Mouse (Mus musculus) E14TG2a.4 (cell line): ENCODE results near the gene Gbe1.
A peak's percentile ranks its signal among the peaks of the same experiment; 100 is the strongest.

ENCODE experiments used
- H3K27me3 ChIP-seq: 2 replicates; pipeline ENCODE4 v1.6.1; 2014; ENCODE audit warnings: low read length, control low read depth; ENCODE audit not compliant: insufficient read depth
- H3K36me3 ChIP-seq: 2 replicates; pipeline ENCODE4 v1.6.1; 2014; ENCODE audit warnings: low read length, control low read depth; ENCODE audit not compliant: insufficient read depth
- H3K4me1 ChIP-seq: replicated peaks from 2 replicates; pipeline ENCODE4 v1.6.1; 2014; ENCODE audit warnings: low read depth, low read length, control low read depth
- H3K4me3 ChIP-seq: replicated peaks from 2 replicates; pipeline ENCODE4 v1.5.1; 2014; ENCODE audit warnings: mild to moderate bottlenecking, low read length
- H3K9me3 ChIP-seq: 2 replicates; pipeline ENCODE4 v1.6.1; 2014; ENCODE audit warnings: low read length, control low read depth
- CTCF ChIP-seq: conservative IDR thresholded peaks from 2 replicates; pipeline ENCODE4 v1.5.1; 2014; ENCODE audit warnings: low read length
- NANOG ChIP-seq: IDR thresholded peaks from 2 replicates; pipeline ENCODE4 v1.6.1; 2014; ENCODE audit warnings: borderline replicate concordance, low read length, mixed read lengths
- POU5F1 ChIP-seq: IDR thresholded peaks from 2 replicates; pipeline ENCODE4 v1.6.1; 2014; ENCODE audit warnings: low read length, borderline replicate concordance

Gene Gbe1

GRCm38 (mm10) chr16:70313886-70314577, at the start of gene Gbe1:
TSS of gene Gbe1 (plus strand) at chr16:70313949.
- TF ChIP-seq CTCF (no peak), POU5F1 (no peak), NANOG (no peak)
- no peaks in the 10 kb centered on the region for H3K36me3 ChIP-seq
- no peaks in the 10 kb centered on the region for H3K9me3 ChIP-seq
- H3K4me1 ChIP-seq: peaks cover 13% of the 10 kb centered on the region
- H3K27me3 ChIP-seq: 0 out of 2 replicates have a peak, but pooled peaks cover 2% of the 10 kb centered on the region
- peak within 1 kb of the TSS; percentile 81 for H3K4me3 ChIP-seq

- TF ChIP-seq POU5F1: no peak
- TF ChIP-seq NANOG: no peak
- TF ChIP-seq CTCF: no peak
- Histone ChIP-seq H3K36me3 (no peaks in the 10 kb centered on the region), H3K4me3 (no peak overlapping the region), H3K9me3 (no peaks in the 10 kb centered on the region), H3K4me1 (peaks cover 13% of the 10 kb centered on the region), H3K27me3 (0 out of 2 replicates have a peak, but pooled peaks cover 2% of the 10 kb centered on the region)
Observed at GRCm38 (mm10) chr16:70310691-70311090, 3.1 kb upstream of the Gbe1 start.

DNA sequence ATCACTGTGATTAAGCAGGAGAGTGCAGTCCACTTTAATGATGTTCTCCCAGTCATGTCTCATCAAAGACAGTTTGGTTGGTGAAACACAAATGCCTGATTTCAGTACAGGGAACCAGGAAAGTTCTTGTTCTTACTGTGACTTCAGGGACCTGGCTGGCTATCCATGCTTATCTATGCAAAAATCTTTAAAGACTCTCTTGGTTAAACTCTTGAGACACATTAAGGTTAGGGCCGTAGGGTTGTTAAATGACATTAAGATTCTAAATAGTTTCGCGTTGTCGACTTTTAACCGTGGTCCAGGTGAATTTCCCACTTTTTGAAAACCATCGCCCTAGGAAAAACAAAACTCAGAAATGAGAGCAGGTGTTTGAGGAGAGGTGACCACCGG, 258 bp upstream of the Gbe1 start:
- Histone ChIP-seq H3K4me3 (peak overlapping the region; percentile 81), H3K36me3 (no peaks in the 10 kb centered on the region), H3K9me3 (no peaks in the 10 kb centered on the region), H3K4me1 (peaks cover 13% of the 10 kb centered on the region), H3K27me3 (0 out of 2 replicates have a peak, but pooled peaks cover 2% of the 10 kb centered on the region)
- no peak for TF ChIP-seq CTCF
- TF ChIP-seq NANOG: no peak
- no peak for TF ChIP-seq POU5F1

DNA sequence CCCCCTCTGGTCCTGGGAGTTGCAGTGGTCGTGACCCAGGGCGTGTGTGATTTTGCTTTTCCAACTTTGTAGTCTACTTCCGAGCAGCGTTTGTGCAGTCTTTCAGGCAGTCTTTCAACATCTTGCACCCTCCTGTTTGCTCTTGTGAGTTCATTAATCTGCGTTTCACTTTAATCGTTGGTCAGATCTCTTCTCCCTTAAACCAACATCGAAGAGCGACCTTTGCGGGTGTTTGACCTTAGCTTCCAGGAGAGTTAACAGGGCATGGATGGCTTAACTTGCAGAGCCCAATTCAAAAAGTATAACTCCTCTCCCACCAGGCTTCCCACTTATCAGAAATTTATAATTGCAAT, 805 bp downstream of the Gbe1 start:
- Histone ChIP-seq H3K9me3 (no peaks in the 10 kb centered on the region), H3K4me3 (peak overlapping the region; percentile 81), H3K4me1 (peaks cover 13% of the 10 kb centered on the region), H3K27me3 (0 out of 2 replicates have a peak, but pooled peaks cover 2% of the 10 kb centered on the region), H3K36me3 (no peaks in the 10 kb centered on the region)
- TF ChIP-seq NANOG: peak; percentile 38; the same call in 1 of the 2 replicates
- no peak for TF ChIP-seq POU5F1

- no peak for TF ChIP-seq CTCF
- TF ChIP-seq NANOG: no peak
- no peak for TF ChIP-seq POU5F1
- H3K4me3 ChIP-seq: no peak overlapping the region
- H3K27me3 ChIP-seq: 0 out of 2 replicates have a peak, but pooled peaks cover 2% of the 10 kb centered on the region
- H3K36me3 ChIP-seq: no peaks in the 10 kb centered on the region
- no peaks in the 10 kb centered on the region for H3K9me3 ChIP-seq
- peaks cover 13% of the 10 kb centered on the region for H3K4me1 ChIP-seq
Observed at GRCm38 (mm10) chr16:70315261-70315660, 1.5 kb downstream of the Gbe1 start.

DNA sequence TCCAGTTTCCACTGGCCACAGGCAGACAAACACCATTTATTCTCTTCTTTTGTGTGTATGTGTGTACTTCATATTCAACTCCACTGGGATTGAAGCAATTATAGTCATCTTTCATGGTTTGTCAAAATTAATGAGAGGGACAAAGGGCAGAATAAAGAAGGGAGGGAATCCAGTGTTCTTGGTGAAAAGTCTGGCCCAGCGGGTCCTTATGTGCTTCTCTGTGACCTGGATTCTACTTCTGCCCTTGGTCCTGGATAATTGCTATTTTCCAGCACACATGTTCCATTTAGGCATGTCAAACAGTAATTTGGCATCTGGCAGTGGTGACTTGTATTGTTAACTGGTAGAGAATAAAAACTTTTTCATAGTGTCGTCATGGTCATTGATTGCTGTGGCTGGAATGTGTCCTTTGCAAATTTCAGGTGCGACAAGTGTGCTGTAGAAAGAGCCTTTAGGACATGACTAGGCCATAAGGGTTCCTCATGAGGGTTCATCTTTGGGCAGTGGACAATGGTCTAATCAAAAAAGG, 2.2 kb downstream of the Gbe1 start:
- Histone ChIP-seq H3K4me3 (no peak overlapping the region), H3K27me3 (0 out of 2 replicates have a peak, but pooled peaks cover 2% of the 10 kb centered on the region), H3K36me3 (no peaks in the 10 kb centered on the region), H3K9me3 (no peaks in the 10 kb centered on the region), H3K4me1 (peaks cover 13% of the 10 kb centered on the region)
- TF ChIP-seq POU5F1 (no peak), CTCF (no peak), NANOG (no peak)

DNA sequence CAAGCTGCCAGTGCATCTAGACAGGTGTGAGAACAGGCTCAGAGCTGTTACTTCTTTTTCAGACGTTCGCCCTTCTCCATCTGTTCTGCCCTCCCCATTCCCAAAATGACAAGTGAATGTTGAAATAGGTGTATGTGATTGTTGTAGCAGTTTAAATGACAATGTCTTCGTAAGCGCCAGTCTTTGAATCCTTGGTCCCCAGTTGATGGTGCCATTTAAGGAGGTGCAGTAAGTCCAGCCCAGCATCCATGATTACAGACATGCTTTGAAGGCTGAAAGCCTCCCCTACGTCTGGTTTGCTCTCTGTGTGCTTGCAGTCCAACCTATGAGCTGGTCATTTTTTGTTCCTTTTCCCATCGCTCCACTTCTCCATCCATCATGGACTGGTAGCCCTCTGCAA, 5.6 kb downstream of the Gbe1 start:
- TF ChIP-seq POU5F1 (no peak), NANOG (peak; percentile 65; the same call in 1 of the 2 replicates)

DNA sequence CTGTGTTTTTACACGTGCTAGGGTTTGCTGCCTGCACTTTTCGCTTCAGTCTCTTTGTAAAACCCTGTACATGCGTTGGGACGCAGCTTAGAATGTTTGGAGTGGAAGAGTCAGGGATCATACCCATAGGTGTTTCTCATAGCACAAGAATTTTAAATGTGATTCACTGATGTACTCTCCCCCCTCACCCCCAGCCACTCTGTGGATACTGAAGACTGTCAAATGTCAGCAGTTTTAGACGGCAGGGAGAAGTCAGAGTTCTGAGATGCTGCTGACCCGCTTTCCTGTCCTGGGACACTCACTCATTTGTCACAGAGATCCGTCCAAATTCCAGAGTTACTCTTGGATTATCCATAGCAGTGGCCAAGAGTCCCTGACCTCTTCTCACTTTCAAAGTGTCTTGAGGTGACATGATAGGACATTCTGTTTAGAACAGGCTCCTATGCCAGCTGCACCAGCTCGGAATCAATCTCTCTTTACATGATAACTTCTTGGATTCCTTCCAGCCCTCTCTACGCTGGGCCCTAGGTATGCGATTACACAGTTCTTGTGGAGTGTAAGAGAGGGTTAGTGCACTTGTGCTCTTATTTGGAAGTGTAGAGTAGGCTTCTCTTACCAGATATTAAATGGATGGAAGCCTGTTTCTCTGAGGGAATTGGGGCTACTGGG, 7.0 kb downstream of the Gbe1 start:
- no peak for TF ChIP-seq CTCF
- TF ChIP-seq POU5F1: no peak
- TF ChIP-seq NANOG: no peak
- Histone ChIP-seq H3K4me3 (no peak overlapping the region), H3K27me3 (no peaks in the 10 kb centered on the region), H3K4me1 (no peaks in the 10 kb centered on the region), H3K36me3 (no peaks in the 10 kb centered on the region), H3K9me3 (no peaks in the 10 kb centered on the region)

More for the DNA sequence above, 5.6 kb downstream of the Gbe1 start:
- Histone ChIP-seq H3K36me3 (no peaks in the 10 kb centered on the region), H3K4me3 (no peak overlapping the region), H3K27me3 (no peaks in the 10 kb centered on the region), H3K4me1 (peaks cover 7% of the 10 kb centered on the region; the same call in 1 of the 2 replicates), H3K9me3 (no peaks in the 10 kb centered on the region)

DNA sequence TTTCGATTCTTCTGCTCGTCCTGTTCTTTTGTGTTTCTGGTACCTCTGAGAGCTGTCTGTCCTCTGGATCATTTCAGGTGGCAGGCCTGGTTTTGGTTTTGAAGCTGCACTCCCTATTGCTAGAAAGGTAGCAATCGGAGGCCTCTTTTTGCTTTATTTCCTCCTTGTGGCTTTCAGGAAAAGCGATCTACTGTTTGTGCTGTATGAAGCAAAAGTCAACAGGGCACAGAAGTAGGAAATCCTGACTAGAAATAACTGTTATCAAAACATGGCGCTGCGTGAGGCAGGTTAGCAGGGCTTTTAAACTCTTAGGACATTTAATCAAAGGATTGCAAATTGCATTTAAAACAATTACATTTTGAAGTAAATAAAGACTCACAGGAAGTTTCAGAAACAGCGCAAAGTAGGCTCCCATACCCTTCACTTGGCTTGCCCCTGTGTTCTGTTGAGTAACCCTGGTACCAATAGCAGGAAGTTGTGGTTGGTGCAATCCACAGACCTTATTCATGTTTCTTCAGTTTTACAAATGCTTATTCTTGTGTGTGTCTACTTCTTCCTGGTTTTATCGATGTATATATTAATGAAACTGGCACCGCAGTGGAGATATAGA, 12.7 kb downstream of the Gbe1 start:
- H3K4me1 ChIP-seq: no peaks in the 10 kb centered on the region
- no peaks in the 10 kb centered on the region for H3K27me3 ChIP-seq
- H3K36me3 ChIP-seq: no peaks in the 10 kb centered on the region
- no peak overlapping the region for H3K4me3 ChIP-seq
- no peaks in the 10 kb centered on the region for H3K9me3 ChIP-seq
- TF ChIP-seq POU5F1: no peak
